Mouse (Mus musculus) gastrocnemius, adult 8-10 months (tissue): ENCODE results near the gene Rab10. TPM values are rescaled to one million over a fixed set of nuclear protein-coding genes. Genes with fewer than 3 reads are reported as not detected.
"Not testable (repeated sequence)": the region's sequence is repeated elsewhere in the genome, so short reads cannot be mapped to it uniquely, and the experiment has no call there.

ENCODE experiments used
- DNase-seq, 2 experiments: peaks; one replicate each; pipeline ENCODE4 v3.0.0; 2022; ENCODE audit warnings: low spot score in 2 of 2
- total RNA-seq, 4 experiments: library from RNA; stranded (reverse); gene quantifications; 2 replicates each; pipeline ENCODE4 v1.2.4; 2022

Gene Rab10
- total RNA-seq, 4 experiments from 2014 or later, result 283 to 320 (median 303) TPM

- DNase-seq, result not testable (repeated sequence)
Observed at GRCm38 (mm10) chr12:3297622-3298021, 12.1 kb downstream of the Rab10 start.

GRCm38 (mm10) chr12:3296056-3296455 lies 13.7 kb downstream of the Rab10 start:
- no peak for DNase-seq

GRCm38 (mm10) chr12:3291849-3292248 lies 17.9 kb downstream of the Rab10 start:
- DNase-seq, result no peak

- DNase-seq, result no peak
Observed at GRCm38 (mm10) chr12:3291038-3291437, 18.7 kb downstream of the Rab10 start.

GRCm38 (mm10) chr12:3288440-3288839 lies 21.3 kb downstream of the Rab10 start:
- DNase-seq, result no peak

GRCm38 (mm10) chr12:3285919-3286318 lies 23.9 kb downstream of the Rab10 start:
- no peak for DNase-seq

GRCm38 (mm10) chr12:3285377-3285776 lies 24.4 kb downstream of the Rab10 start:
- no peak for DNase-seq

GRCm38 (mm10) chr12:3284463-3284862 lies 25.3 kb downstream of the Rab10 start:
- no peak for DNase-seq

- no peak for DNase-seq
Observed at GRCm38 (mm10) chr12:3283829-3284440, 25.8 kb downstream of the Rab10 start.

- DNase-seq, result no peak
Observed at GRCm38 (mm10) chr12:3282954-3283353, 26.8 kb downstream of the Rab10 start.

GRCm38 (mm10) chr12:3282520-3282919 lies 27.2 kb downstream of the Rab10 start:
- no peak for DNase-seq

GRCm38 (mm10) chr12:3278880-3279339 lies 30.9 kb downstream of the Rab10 start:
- DNase-seq, result no peak

- DNase-seq, result no peak
Observed at GRCm38 (mm10) chr12:3270818-3271217, 39.0 kb downstream of the Rab10 start.

- no peak for DNase-seq
Observed at GRCm38 (mm10) chr12:3267397-3267796, 42.4 kb downstream of the Rab10 start.

- DNase-seq, result no peak
Observed at GRCm38 (mm10) chr12:3265188-3265587, 44.6 kb downstream of the Rab10 start.

GRCm38 (mm10) chr12:3264449-3264848 lies 45.3 kb downstream of the Rab10 start:
- no peak for DNase-seq

GRCm38 (mm10) chr12:3261596-3261995 lies 48.2 kb downstream of the Rab10 start:
- DNase-seq, result no peak

GRCm38 (mm10) chr12:3255966-3256365 lies 53.8 kb downstream of the Rab10 start:
- DNase-seq, result no peak

GRCm38 (mm10) chr12:3255435-3255834 lies 54.3 kb downstream of the Rab10 start:
- DNase-seq, result no peak

- DNase-seq, result no peak
Observed at GRCm38 (mm10) chr12:3253591-3253990, 56.2 kb downstream of the Rab10 start.

- no peak for DNase-seq
Observed at GRCm38 (mm10) chr12:3246091-3246490, 63.7 kb downstream of the Rab10 start.

- no peak for DNase-seq
Observed at GRCm38 (mm10) chr12:3239544-3239943, 70.2 kb downstream of the Rab10 start.

GRCm38 (mm10) chr12:3238361-3239051 lies 71.3 kb downstream of the Rab10 start:
- DNase-seq, result no peak
